Mouse (Mus musculus) megakaryocyte-erythroid progenitor cell, adult 5-6 weeks (primary cell): ENCODE data around the gene Slc4a8. TPM values are rescaled to one million over a fixed set of nuclear protein-coding genes. Genes with fewer than 3 reads are reported as not detected.

Experiments
- ATAC-seq: replicated peaks from 2 replicates; pipeline ENCODE4 v1.8.0; 2016; ENCODE audit warnings: mild to moderate bottlenecking, inconsistent platforms; ENCODE audit not compliant: severe bottlenecking, poor library complexity, low FRiP score, low TSS enrichment
- total RNA-seq, 2 experiments: library from RNA; stranded (forward) in 1 of 2; stranded (reverse) in 1 of 2; fragments of 200-1000, 215-1000 nt in 1 of 2; fragments of >200 nt in 1 of 2; fragmentation: Nextera tagmentation in 1 of 2; gene quantifications; 2 replicates each; pipeline ENCODE4 v1.2.3; 2014 to 2017

The Slc4a8 gene
- total RNA-seq, 2 experiments from 2014 or later, result 0.26 to 0.33 TPM

DNA sequence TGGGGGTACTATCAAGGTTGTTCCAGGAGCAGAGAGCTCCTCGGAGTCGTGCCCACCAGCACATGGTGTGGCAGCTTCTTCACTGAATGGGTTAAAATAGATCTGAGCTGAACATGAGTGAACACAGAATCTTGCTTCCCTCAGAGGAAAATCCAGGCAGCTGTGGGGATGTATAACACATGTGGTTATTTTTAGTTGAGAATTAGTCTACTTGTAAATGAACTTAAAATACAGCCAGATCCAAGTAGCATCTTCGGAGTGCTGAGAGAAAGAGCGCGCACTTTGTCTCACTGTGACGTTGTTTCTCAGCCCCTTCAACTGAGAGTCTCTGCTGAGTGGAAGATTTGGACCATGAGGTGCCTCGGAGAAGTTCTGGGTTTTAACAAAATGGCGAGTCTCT is 53.8 kb downstream of the Slc4a8 start:
- no peak for ATAC-seq

DNA sequence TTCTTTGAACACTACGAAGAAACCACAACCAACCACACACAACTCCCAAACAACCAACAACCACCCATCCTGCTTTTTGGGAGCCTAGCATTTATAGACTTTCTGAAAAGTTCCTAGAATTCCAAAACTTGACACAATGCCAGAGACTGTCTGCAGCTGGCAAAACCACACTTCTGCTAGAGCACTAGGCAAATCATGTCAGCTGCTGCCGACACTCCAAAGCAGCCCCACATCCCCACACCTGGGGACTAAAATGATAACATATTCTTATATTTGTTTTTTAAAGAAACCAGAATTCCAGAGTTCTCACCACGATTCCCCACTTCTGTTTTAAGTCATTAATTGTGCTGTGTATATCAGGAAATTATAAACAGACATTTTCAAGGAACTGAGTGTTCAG is 57.3 kb downstream of the Slc4a8 start:
- no peak for ATAC-seq

DNA sequence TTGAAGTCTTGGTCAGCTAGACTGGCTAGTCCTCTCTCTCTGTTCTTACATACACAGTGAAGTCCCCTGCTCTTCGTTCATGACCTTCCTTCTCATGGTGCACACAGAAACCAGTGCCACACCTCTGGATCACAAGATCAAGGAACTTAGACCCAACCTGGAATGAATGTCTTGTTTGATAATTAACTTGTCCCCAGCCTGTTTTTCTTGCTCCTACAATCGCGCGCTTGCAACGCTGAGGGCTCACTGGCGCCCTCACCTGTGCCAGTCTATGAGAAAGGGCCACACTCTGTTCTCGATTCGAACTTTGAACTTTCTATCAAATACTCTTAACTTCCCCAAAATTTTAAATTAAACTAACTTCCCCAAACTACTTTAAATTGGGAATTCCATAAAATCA is 60.3 kb downstream of the Slc4a8 start:
- no peak for ATAC-seq

DNA sequence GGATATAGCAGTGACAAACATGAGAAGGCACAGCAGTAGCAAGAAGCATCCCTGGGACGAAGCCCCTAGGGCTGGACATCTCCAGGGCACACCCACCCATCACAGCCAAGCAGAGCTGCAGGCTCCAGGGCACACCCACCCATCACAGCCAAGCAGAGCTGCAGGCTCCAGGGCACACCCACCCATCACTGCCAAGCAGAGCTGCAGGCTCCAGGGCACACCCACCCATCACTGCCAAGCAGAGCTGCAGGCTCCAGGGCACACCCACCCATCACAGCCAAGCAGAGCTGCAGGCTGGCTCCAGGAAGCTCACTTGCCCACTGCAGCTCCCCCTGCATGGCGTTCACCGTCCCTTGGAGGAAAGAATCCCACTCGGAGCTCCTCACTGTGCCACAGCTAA is 60.8 kb downstream of the Slc4a8 start:
- peak; percentile 76; the same call in 1 of the 2 replicates for ATAC-seq

- ATAC-seq, result no peak
Observed at GRCm38 (mm10) chr15:100825249-100825856, 63.8 kb downstream of the Slc4a8 start.

DNA sequence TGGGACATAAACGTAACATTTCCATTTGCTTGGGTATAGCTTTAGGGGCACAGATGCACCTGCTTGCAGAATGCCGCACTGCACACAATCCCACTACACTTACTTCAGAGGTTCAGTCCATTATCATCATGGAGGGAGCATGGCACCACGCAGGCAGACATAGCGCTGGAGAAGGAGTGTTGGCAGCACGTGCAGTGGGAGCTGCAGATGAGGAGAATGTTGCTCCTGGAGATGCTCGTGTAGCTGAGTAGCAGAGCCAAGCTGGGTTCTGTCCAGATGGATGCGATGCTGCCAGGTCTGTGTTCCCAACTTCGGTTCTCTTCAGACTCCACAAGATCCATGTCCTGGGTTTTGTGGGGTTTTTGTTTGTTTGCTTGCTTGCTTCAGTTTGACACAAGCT is 64.5 kb downstream of the Slc4a8 start:
- no peak for ATAC-seq

DNA sequence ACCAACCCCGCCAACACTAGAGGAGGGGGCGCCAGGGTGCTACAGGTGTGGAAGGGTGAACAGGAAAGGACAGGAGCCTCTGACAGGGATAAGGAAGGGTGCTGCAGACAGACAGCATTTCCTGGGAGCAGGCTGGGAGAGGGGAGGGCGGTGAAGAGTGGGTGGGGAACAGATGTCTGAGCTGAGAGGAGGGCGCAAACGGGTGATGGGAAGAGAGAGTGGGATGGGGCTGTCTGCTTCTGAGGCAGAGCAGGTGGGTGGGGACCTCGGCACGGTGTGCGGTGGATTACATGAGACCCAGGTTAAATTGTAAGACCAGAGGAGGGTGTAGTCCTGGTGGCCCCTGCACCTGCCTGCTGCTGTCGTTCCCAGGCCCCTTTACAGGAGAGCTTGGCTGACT is 68.2 kb downstream of the Slc4a8 start:
- ATAC-seq, result no peak

GRCm38 (mm10) chr15:100830682-100831081 is 69.1 kb downstream of the Slc4a8 start:
- no peak for ATAC-seq

- no peak for ATAC-seq
Observed at GRCm38 (mm10) chr15:100832144-100832543, 70.6 kb downstream of the Slc4a8 start.

- ATAC-seq, result no peak
Observed at GRCm38 (mm10) chr15:100832784-100833183, 71.2 kb downstream of the Slc4a8 start.

DNA sequence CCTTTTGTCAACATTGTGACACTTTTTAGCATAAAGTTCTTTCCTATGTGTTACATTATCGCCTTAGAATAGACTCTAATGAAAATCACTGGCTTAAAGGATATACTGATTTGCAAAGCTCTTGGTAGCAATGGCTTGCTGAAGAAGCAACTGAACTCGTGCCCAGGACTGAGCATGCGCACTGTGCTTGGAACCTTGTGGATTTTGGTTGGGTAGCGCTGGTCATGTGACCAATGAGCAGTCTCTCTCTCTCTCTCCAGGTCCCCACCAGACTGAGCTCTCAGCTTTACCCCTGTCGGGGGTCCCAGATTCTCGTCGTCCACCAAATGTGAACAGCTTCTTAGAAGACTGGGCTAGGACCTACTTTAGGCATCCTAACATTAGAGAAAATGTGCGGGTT is 75.2 kb downstream of the Slc4a8 start:
- no peak for ATAC-seq

DNA sequence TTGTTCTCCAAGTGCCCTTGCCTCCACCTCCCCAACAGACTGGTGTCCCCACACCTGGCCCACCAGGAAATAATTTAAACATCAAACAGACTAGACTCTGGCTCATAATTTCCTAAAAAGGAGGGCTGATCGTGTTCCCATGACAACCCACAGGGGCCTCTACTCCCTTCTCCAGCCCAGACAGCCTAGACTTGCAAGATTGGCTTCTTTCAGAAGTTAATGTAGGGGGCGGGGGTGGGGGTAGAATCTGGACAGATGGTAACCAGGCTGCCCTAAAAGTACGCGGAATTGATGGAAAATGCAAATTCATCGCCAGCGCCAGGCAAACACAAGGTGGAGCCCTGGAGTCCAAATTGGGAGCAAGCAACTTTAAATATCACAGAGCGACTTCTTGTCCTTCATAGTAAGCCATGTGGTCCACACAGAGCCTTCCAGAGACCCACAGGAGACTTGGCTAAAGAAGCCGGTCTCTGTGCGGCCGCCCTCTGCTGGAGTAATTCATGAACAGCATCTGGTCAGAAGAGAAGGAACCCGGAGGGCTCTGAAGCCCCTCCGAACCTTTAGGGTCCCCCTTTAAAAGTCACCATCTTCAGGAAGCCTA is 77.2 kb downstream of the Slc4a8 start:
- peak; percentile 67; the same call in 1 of the 2 replicates for ATAC-seq

- no peak for ATAC-seq
Observed at GRCm38 (mm10) chr15:100844336-100844735, 82.8 kb downstream of the Slc4a8 start.

DNA sequence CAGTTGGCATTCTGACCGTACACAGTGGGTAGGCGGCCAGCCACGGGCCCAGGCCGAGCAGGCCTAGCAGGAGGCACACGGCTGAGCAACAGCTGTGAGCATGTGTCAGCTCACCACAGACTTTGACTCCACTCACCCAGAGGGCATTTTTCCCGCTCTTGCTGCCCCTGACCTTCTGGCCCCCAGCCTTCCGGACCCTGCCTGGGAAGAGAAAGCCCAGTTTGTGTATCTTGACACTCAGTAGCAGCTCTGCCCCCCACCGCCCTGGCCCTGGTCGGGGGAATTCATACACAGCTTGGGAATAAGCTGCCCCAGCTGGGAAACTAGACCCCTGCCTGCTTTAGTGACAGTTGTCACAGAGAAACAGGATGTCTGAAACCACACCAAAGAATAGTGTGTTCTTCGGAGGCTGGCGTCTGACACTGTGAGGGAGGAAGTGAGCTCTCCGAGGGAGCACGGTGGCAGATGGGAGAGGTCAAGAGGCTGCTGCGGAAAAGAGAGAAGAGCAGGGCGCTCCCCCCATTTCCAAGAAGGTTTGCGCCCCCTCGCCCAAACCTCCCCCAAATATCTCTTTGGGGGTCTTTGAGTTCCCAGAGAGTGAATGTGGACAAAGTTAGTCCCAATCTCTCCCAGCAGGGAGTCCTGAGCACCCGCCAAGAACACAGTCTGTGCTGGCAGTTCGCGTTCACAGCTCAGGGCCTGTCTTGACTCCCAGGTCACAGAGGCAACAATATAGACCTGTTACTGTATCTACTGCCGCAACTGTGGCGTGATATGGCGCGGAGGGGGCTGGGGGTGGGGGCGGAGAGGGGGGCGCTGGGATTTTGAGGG is 83.7 kb downstream of the Slc4a8 start:
- ATAC-seq, result no peak

DNA sequence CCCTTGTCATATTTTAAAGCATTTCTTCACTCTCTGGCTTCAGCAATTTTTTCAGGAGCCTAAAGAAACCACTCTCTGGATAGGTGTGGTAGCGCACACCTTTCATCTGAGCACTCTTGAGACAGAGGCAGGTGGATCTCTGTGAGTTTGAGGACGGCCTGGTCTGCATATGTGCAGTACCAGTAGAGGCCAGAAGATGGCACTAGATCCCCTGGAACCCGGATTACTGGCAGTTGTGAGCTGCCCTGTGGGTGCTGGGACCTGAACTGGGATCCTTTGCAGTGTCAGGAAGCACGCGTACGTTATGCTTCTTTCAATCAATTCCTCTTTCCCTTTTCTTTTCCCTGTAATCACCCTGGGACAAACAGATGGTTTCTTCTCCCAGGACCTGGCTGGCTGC is 85.6 kb downstream of the Slc4a8 start:
- ATAC-seq, result no peak

GRCm38 (mm10) chr15:100857586-100857985 is 96.0 kb downstream of the Slc4a8 start:
- ATAC-seq, result no peak

DNA sequence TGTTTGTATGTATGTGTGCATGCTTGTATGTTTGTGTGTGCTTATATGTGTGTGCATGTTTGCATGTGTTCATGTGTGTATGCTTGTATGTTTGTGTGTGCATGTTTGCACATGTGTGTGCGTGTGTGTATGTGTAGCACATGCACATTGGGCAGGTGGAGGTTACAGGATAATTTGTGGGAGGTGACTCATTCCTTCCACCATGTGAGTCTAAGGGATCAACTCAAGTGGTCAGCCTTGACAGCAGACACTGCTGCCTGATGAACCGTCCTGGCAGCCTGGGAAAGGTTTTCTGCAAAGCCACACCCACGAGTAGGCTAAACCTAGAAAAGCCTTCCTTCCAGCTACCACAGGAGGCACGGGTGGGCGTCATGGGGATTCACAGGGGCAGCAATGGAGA is 99.3 kb downstream of the Slc4a8 start:
- no peak for ATAC-seq

- ATAC-seq, result no peak
Observed at GRCm38 (mm10) chr15:100865556-100865955, 104.0 kb downstream of the Slc4a8 start.

GRCm38 (mm10) chr15:100869558-100869957 is 108.0 kb downstream of the Slc4a8 start, which contains the start of gene Scn8a:
Gene Scn8a, plus strand, starts transcription at chr15:100869858.
- ATAC-seq, result no peak

DNA sequence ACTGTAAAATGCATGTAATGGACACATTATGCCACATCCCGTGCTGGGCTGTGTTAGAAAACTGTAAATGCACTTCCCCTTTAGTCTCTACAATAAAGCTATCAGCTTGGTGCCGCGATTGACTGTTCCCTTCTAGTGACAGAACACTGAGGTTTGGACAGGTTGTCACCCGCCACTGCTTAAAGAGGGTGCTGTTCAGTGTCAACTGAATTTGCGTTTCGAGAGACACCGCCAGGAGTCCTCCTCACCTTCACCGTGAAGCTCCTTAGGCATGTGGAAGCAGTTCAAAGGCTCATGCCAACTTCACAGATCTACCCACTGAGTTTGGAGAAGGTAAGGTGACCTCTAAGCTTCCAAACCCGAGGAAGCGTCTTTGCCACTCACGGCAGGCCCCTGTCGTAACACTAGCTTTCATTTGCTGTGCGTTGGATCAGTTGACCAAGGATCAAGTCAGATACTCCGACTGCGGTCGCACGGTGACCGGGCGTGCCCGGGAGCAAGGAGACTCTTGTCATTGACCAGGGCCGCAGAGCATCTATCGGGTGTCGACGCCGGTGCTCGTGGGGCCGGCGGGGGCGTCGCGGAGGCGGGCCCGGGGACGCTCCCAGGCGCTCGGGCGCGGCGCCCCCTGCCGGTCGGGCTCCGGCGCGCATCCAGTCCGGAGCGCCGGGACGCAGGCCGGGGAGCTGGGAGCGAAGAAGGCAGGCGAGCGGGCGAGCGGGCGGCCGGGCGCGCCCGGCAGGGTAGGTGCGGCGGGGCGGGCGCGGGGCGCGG is 108.6 kb downstream of the Slc4a8 start:
- 0 out of 2 replicates have a peak, but pooled peaks have one; percentile 18 for ATAC-seq
